Mouse (Mus musculus): ENCODE measurements around the gene Hoxc8.

DNA sequence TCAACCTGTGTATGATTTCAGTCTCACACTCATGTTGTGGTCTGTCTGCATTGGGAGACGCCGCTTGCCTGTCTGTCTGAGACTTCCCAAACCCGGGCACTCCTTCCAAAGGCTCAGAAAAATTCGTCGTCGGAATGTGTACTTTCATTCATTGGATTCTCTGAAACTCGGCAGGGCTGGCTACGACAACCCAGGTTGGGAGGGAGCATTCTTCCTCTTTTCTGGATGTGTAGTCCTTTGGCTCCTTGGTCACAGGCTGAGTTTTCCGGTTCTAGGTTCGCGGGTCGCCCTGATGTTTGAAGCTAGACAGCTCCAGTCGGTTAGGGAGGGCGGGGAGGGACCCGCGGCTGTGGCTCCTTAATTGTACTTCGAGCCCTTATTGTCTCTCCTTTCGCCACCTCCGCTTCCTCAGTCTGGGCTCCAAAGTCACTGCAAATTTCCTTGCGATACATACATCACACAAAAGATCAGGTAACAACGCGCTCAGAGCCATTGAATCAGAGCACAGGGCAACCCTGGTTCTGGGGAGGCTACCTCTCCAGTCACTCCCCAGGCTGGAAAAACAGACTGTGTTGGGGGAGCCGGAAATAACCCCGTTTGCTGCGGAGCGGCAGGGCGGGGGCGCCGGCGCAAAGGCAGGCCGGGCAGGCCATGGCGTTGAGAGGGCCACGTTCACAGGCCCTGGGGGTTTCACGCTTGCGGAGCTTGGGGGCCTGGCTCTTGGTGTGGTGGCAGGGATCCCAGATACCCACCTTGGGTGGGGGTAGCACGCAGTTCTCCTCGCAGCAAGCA, 13.6 kb upstream of the Hoxc8 start:
- no peak for TF ChIP-seq CTCF (IDR thresholded peaks at IDR 0.05; ENCODE audit: control insufficient read depth, insufficient read depth, insufficient read length)
- no peak for TF ChIP-seq MAX (IDR thresholded peaks at IDR 0.05)
- no peak for TF ChIP-seq CEBPB (IDR thresholded peaks at IDR 0.05; ENCODE audit: low read depth)
- TF ChIP-seq USF1 (IDR thresholded peaks at IDR 0.05; ENCODE audit: low read depth), result no peak
- no peak for TF ChIP-seq FOSL1 (IDR thresholded peaks at IDR 0.05; ENCODE audit: insufficient read depth, low read length, poor library complexity, severe bottlenecking)
